Mouse (Mus musculus) thymus, adult 2 months (tissue): ENCODE data around the gene Pimreg. TPM values are rescaled to one million over a fixed set of nuclear protein-coding genes. Genes with fewer than 3 reads are reported as not detected.

ENCODE experiments used
- DNase-seq: peaks from one replicate; pipeline ENCODE4 v3.0.0; 2021
- H3K27ac ChIP-seq: fragments of 200-500 bp; 2 replicates; pipeline ENCODE4 v1.5.1; 2012; ENCODE audit warnings: low read length, control low read depth; ENCODE audit not compliant: control insufficient read depth, insufficient read depth
- H3K27me3 ChIP-seq: fragments of 200-500 bp; 2 replicates; pipeline ENCODE4 v1.6.1; 2012; ENCODE audit warnings: mild to moderate bottlenecking, low read length, moderate library complexity, mixed read lengths; ENCODE audit not compliant: control insufficient read depth, insufficient read depth
- H3K36me3 ChIP-seq: fragments of 200-500 bp; 2 replicates; pipeline ENCODE4 v1.6.1; 2012; ENCODE audit warnings: mild to moderate bottlenecking, low read length, moderate library complexity; ENCODE audit not compliant: control insufficient read depth, insufficient read depth
- H3K4me1 ChIP-seq: fragments of 200-500 bp; replicated peaks from 2 replicates; pipeline ENCODE4 v1.6.1; 2012; ENCODE audit warnings: low read length; ENCODE audit not compliant: control insufficient read depth, insufficient read depth
- H3K4me3 ChIP-seq: fragments of 200-500 bp; 2 replicates; pipeline ENCODE4 v1.5.1; 2012; ENCODE audit warnings: mild to moderate bottlenecking, low read length, control low read depth, moderate library complexity; ENCODE audit not compliant: control insufficient read depth, insufficient read depth
- CTCF ChIP-seq: fragments of 200-500 bp; IDR thresholded peaks from 2 replicates; pipeline ENCODE4 v1.5.1; 2012; ENCODE audit warnings: mild to moderate bottlenecking, control low read depth, low read length, moderate library complexity, borderline replicate concordance; ENCODE audit not compliant: control insufficient read depth, poor library complexity, insufficient read depth; ENCODE audit errors: extremely low read depth
- POLR2A ChIP-seq: fragments of 200-500 bp; IDR thresholded peaks from 2 replicates; pipeline ENCODE4 v1.6.1; 2012; ENCODE audit warnings: mild to moderate bottlenecking, low read length, control low read depth, moderate library complexity; ENCODE audit not compliant: control insufficient read depth, poor library complexity, insufficient read depth; ENCODE audit errors: extremely low read depth
- WGBS: fragments of 180-500 bp; shearing (Covaris S2); methylation state at CpG from one replicate; pipeline ENCODE4 v1.1.7; 2018; 5-methylcytosine and 5-hydroxymethylcytosine counted together
- polyA plus RNA-seq: library from polyadenylated mRNA; depleted of rRNA; stranded (reverse); fragments of >200 nt; gene quantifications from 2 replicates; pipeline ENCODE4 v1.2.3, GENCODE M21; 2012

Gene Pimreg
- polyA plus RNA-seq, 1 experiment, result 40.8 TPM

DNA sequence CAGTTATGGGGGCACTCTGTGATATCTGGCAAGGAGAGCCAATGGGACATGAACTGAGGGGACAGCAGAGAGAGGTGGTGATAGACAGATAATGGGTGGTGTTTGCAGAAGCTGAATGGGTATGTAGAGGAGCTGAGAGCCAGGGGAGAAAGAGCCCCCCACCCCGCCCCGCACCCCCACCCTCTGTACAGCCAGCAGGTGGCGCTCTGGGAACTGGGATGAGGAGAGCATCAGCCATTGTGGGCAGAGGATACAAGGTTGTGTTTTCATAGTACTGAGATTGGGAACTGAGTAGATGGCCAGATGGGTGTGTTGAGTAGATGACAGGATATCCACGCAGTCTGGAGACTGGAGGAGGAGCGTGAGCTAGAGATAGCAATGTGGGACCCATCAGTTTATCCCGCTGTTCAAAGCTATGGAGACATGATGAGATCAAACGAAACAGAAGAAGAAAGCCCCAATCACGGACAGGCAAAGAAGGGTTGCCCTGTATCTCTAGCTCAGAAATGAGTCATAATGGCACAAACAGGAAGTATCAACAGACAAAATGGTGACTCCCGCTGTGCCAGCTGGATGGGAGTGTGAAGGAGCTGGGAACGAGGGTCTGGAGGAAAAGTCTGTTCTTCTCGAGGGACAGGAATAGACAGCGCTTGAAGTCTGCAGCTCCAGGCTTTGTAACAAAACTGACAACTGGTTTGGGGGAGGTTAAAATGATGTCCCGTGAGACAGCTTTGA is 25.1 kb upstream of the Pimreg start:
- peaks cover 1% of the 10 kb centered on the region; the same call in 1 of the 2 replicates for H3K4me1 ChIP-seq
- H3K36me3 ChIP-seq, result no peaks in the 10 kb centered on the region
- no peak for DNase-seq
- 89% methylated on average over 13 of the region's 13 CpGs for WGBS
- no peak overlapping the region for H3K4me3 ChIP-seq
- no peak for TF ChIP-seq POLR2A
- no peak for TF ChIP-seq CTCF
- no peak overlapping the region for H3K27ac ChIP-seq
- H3K27me3 ChIP-seq, result no peaks in the 10 kb centered on the region

DNA sequence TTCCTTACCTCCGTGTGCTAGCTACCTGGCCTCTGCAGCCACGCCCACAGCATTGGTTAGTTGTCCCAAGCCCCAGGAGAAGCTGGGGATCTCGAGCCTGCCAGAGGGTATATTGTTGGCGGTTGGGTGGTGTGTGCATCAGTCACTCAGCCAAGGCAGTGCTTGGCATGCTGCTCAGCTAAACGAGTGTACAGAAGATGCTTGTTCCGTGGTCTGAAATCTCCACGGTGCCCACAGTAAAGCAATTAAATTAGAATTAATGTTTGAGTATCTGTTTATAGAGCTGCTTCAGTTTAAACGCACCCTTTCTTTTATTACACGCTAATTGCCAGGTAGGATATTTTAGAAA is 24.6 kb upstream of the Pimreg start:
- Histone ChIP-seq H3K27me3 (no peaks in the 10 kb centered on the region), H3K4me1 (no peaks in the 10 kb centered on the region), H3K36me3 (no peaks in the 10 kb centered on the region), H3K27ac (no peak overlapping the region), H3K4me3 (no peak overlapping the region)
- TF ChIP-seq CTCF (no peak), POLR2A (no peak)
- WGBS, result 88% methylated on average over 9 of the region's 9 CpGs
- no peak for DNase-seq

DNA sequence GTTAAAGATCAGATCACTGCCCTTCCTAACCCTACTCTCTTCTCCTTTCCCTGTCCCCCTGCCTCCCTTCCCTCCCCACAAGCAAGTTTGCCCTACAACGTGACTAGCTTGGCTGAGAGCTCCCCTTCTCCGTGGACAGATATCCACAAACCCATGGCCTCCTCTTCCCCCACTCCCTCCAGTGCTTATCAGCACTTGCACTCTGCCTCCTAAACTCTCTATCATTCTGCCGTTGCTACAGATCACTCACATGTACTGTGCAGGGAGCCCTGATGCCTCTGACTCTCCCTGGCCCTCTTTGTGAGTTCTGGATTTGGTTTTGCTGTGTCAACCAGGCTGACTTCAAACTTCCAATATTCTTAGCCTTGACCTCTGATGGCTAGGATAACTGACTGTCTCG is 20.8 kb upstream of the Pimreg start:
- 93% methylated on average over 4 of the region's 4 CpGs for WGBS
- no peak overlapping the region for H3K27ac ChIP-seq
- no peak overlapping the region for H3K4me3 ChIP-seq
- DNase-seq, result no peak
- TF ChIP-seq POLR2A, result no peak
- no peak for TF ChIP-seq CTCF
- no peaks in the 10 kb centered on the region for H3K27me3 ChIP-seq
- no peaks in the 10 kb centered on the region for H3K36me3 ChIP-seq
- peaks cover 2% of the 10 kb centered on the region; the same call in 1 of the 2 replicates for H3K4me1 ChIP-seq

DNA sequence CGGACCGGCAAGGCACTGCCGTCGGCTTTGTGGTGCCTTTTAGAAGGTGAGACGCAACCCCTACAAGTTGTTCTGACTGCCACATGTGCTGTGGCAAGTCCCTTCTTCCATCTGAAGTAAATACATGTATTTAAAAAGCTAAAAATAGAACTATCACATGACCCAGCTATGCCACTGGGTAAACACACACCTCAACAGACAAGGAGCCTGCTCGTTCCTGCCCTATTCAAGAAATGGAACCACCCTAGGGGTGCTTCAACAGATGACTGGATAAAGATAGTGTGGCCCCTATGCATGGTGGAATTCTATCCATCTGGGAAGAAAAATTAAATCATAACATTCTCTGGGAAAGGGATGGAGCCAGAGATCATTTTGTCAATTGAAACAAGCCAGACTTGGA is 19.0 kb upstream of the Pimreg start:
- Histone ChIP-seq H3K36me3 (no peaks in the 10 kb centered on the region), H3K4me3 (no peak overlapping the region), H3K27ac (no peak overlapping the region), H3K27me3 (no peaks in the 10 kb centered on the region), H3K4me1 (peaks cover 2% of the 10 kb centered on the region; the same call in 1 of the 2 replicates)
- TF ChIP-seq POLR2A (no peak), CTCF (no peak)
- DNase-seq, result no peak
- WGBS, result 92% methylated on average over 6 of the region's 6 CpGs

DNA sequence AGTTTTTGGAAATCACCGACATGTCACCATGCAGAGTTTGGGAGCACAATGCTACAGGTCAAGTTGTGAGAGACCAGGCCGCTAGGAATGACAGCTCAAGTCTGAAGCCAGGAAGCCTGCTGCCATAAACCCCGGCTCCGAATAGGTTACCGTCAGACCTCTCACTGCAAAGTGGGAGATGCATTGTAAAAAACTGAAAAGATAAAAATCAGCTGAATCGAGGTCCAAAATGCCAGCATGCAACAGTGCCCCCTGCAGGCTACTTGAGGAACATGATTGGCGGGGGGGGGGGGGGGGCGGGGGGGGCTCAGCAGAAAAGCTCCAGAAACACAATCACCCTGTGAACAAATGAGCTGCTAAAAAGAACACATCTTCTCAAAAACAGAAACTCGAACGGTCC is 18.3 kb upstream of the Pimreg start:
- Histone ChIP-seq H3K4me1 (peaks cover 2% of the 10 kb centered on the region; the same call in 1 of the 2 replicates), H3K4me3 (no peak overlapping the region), H3K27me3 (no peaks in the 10 kb centered on the region), H3K36me3 (no peaks in the 10 kb centered on the region), H3K27ac (no peak overlapping the region)
- WGBS, result 23% methylated on average over 10 of the region's 10 CpGs
- DNase-seq, result no peak
- TF ChIP-seq POLR2A (no peak), CTCF (no peak)

DNA sequence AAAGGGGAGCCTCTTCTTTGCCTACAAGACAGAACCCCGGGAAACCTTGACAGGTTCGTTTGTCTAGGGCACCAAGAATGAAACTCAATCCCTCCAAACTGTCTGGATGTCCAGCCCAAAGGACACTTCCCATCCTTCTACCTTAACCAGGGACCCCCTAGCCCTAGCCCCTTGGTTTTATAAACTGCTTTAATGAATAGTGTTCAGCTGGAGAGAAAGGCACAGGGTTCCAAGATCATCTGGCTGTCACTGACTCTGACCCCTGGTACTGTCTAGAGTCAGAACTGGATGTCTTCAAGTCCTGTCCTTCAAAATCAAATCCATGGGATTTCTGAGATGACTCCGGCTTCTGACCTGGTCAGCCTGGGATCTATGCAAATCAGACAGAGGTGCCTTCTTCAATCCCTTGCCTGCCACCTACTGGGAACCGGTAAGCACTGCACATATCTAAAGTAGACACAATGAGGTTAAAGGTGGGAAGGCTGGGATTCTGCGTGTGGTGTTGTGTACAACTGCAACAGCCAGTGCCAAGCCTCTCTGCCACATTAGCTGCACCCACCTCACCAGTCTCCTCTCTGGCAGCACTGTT is 17.5 kb upstream of the Pimreg start:
- Histone ChIP-seq H3K4me3 (no peak overlapping the region), H3K27me3 (no peaks in the 10 kb centered on the region), H3K4me1 (peaks cover 2% of the 10 kb centered on the region; the same call in 1 of the 2 replicates), H3K36me3 (no peaks in the 10 kb centered on the region), H3K27ac (no peak overlapping the region)
- no peak for TF ChIP-seq CTCF
- no peak for TF ChIP-seq POLR2A
- DNase-seq, result peak; percentile 70
- WGBS, result 15% methylated on average over 5 of the region's 5 CpGs

DNA sequence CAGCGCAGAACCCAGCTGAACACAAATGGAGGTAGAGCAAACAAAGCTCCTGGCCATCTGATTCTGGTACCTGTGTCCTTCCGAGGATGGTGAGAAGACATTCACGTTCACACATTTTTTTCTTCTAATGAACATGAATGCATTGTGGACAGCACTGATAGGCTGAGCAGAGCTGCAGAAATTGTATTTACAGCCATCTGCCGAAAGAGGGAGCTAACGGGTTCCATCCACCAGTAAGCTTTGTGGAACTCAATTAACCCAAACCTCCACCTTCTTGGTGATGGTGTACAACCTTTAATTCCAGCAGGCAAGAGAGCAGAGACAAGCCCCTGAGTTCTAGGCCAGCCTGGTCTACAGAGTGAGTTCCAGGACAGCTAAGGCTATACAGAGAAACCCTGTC is 16.0 kb upstream of the Pimreg start:
- H3K27ac ChIP-seq, result no peak overlapping the region
- H3K27me3 ChIP-seq, result no peaks in the 10 kb centered on the region
- H3K4me3 ChIP-seq, result no peak overlapping the region
- no peaks in the 10 kb centered on the region for H3K36me3 ChIP-seq
- TF ChIP-seq POLR2A (no peak), CTCF (no peak)
- H3K4me1 ChIP-seq, result peaks cover 2% of the 10 kb centered on the region; the same call in 1 of the 2 replicates
- DNase-seq, result peak; percentile 32
- WGBS, result 35% methylated on average over 5 of the region's 5 CpGs
